Comparison of ENCODE assay signal across 9 mouse cellular contexts in genomic region chr19:47902316-47903201, GRCm38 (mm10). TPM values are rescaled to one million over a fixed set of nuclear protein-coding genes. Genes with fewer than 3 reads are reported as not detected.
A peak's percentile ranks its signal among the peaks of the same experiment; 100 is the strongest.
DNase-seq lines count a peak whose midpoint lies in the region; ATAC-seq lines count a peak whose summit lies in the region.
"Had no signal": no experiment of that assay in that cellular context is flagged by ENCODE, and none has a peak within 500 bp of the region (broad histone marks: within the 10 kb centered on the region; RNA-seq: fewer than 3 reads in every experiment).

No protein-coding gene starts in this region.

- WGBS in midbrain, embryonic 10.5 days, result 75% methylated on average over 13 of the region's 13 CpGs
- WGBS in midbrain, embryonic 16.5 days, result 77% methylated on average over 13 of the region's 13 CpGs
- WGBS in embryonic facial prominence, embryonic 12.5 days, result 57% methylated on average over 13 of the region's 13 CpGs
- 76% methylated on average over 13 of the region's 13 CpGs for whole genome bisulfite sequencing in forebrain, embryonic 15.5 days

- H3K4me1 ChIP-seq in midbrain, embryonic 10.5 days, result peaks cover 13% of the 10 kb centered on the region
- no peaks in the 10 kb centered on the region for H3K4me1 ChIP-seq in midbrain, embryonic 16.5 days (ENCODE audit: control insufficient read depth, insufficient read depth, low read length)
- H3K4me1 ChIP-seq in embryonic facial prominence, embryonic 12.5 days, result peaks cover 25% of the 10 kb centered on the region
- H3K4me1 ChIP-seq in forebrain, embryonic 15.5 days, result peaks cover 7% of the 10 kb centered on the region; the same call in 1 of the 2 replicates

- no peaks in the 10 kb centered on the region for H3K27me3 ChIP-seq in midbrain, embryonic 10.5 days (ENCODE audit: low read depth, poor library complexity, severe bottlenecking)
- H3K27me3 ChIP-seq in midbrain, embryonic 16.5 days (ENCODE audit: control insufficient read depth, insufficient read depth, low read depth, low read length), result no peaks in the 10 kb centered on the region
- no peaks in the 10 kb centered on the region for H3K27me3 ChIP-seq in embryonic facial prominence, embryonic 12.5 days
- H3K27me3 ChIP-seq in forebrain, embryonic 15.5 days, result no peaks in the 10 kb centered on the region

- H3K4me2 ChIP-seq in midbrain, embryonic 16.5 days (ENCODE audit: low read length), result no peak overlapping the region
- no peak overlapping the region for H3K4me2 ChIP-seq in embryonic facial prominence, embryonic 12.5 days (replicated peaks)
- H3K4me2 ChIP-seq in forebrain, embryonic 15.5 days (replicated peaks), result no peak overlapping the region

- H3K27ac ChIP-seq in midbrain, embryonic 10.5 days (replicated peaks), result peak overlapping the region; percentile 46
- H3K27ac ChIP-seq in midbrain, embryonic 16.5 days (ENCODE audit: low read length), result no peak overlapping the region
- peak overlapping the region; percentile 50 for H3K27ac ChIP-seq in embryonic facial prominence, embryonic 12.5 days
- no peak overlapping the region for H3K27ac ChIP-seq in forebrain, embryonic 15.5 days (replicated peaks)

- no peak for ATAC-seq in midbrain, embryonic 16.5 days
- ATAC-seq in embryonic facial prominence, embryonic 12.5 days (ENCODE audit: insufficient number of reproducible peaks, insufficient read depth, low FRiP score, low TSS enrichment), result no peak
- no peak for ATAC-seq in forebrain, embryonic 15.5 days (replicated peaks)

- peaks cover 26% of the 10 kb centered on the region for H3K36me3 ChIP-seq in midbrain, embryonic 10.5 days
- no peaks in the 10 kb centered on the region for H3K36me3 ChIP-seq in midbrain, embryonic 16.5 days (ENCODE audit: control insufficient read depth, insufficient read depth, low read length)
- peaks cover 6% of the 10 kb centered on the region for H3K36me3 ChIP-seq in embryonic facial prominence, embryonic 12.5 days
- no peaks in the 10 kb centered on the region for H3K36me3 ChIP-seq in forebrain, embryonic 15.5 days

- intact Hi-C loops in gastrocnemius, postnatal 36 days (cut with DNase I), result no loop called here

- H3K4me3 ChIP-seq in midbrain, embryonic 10.5 days, result no peak overlapping the region
- no peak overlapping the region for H3K4me3 ChIP-seq in midbrain, embryonic 16.5 days (ENCODE audit: low read depth, low read length)
- no peak overlapping the region for H3K4me3 ChIP-seq in embryonic facial prominence, embryonic 12.5 days
- H3K4me3 ChIP-seq in forebrain, embryonic 15.5 days, result no peak overlapping the region

- no peaks in the 10 kb centered on the region for H3K9me3 ChIP-seq in midbrain, embryonic 10.5 days (replicated peaks)
- no peaks in the 10 kb centered on the region for H3K9me3 ChIP-seq in midbrain, embryonic 16.5 days (replicated peaks; ENCODE audit: control insufficient read depth, low read length, poor library complexity, severe bottlenecking)
- no peaks in the 10 kb centered on the region for H3K9me3 ChIP-seq in embryonic facial prominence, embryonic 12.5 days
- no peaks in the 10 kb centered on the region for H3K9me3 ChIP-seq in forebrain, embryonic 15.5 days

- no peak for DNase-seq in midbrain, embryonic 10.5 days (ENCODE audit: low spot score)
- peak; percentile 70 for DNase-seq in kidney, adult 11 months
- DNase-seq in lung, postnatal 10 days, result peak; percentile 62
- no peak for DNase-seq in gastrocnemius, postnatal 36 days
- DNase-seq in cerebellum, postnatal 25 days, result no peak

- no peak overlapping the region for H3K9ac ChIP-seq in midbrain, embryonic 16.5 days (ENCODE audit: low read depth, low read length)
- H3K9ac ChIP-seq in embryonic facial prominence, embryonic 12.5 days, result no peak overlapping the region
- H3K9ac ChIP-seq in forebrain, embryonic 15.5 days (replicated peaks), result no peak overlapping the region

RNA-seq across cellular contexts. Expression of gene Cfap43, which starts 16.5 kb away (rescaled TPM):
- polyA plus RNA-seq in midbrain, embryonic 10.5 days (2016; fragmentation: Nextera tagmentation; extraction: Ambion mirVana), result 0.06 and 0.09 TPM in 2 replicates
- polyA plus RNA-seq in midbrain, embryonic 16.5 days (2015; fragmentation: Nextera tagmentation; extraction: Ambion mirVana), result 1.7 and 1.9 TPM in 2 replicates
- 0.19 and 0.29 TPM in 2 replicates for polyA plus RNA-seq in embryonic facial prominence, embryonic 12.5 days (2016; fragmentation: Nextera tagmentation; extraction: Ambion mirVana)
- polyA plus RNA-seq in forebrain, embryonic 15.5 days (2015; fragmentation: Nextera tagmentation; extraction: Ambion mirVana), result 0.82 and 2.6 TPM in 2 replicates
- total RNA-seq in gastrocnemius, postnatal 36 days (2021), result not detected

RNA-seq across cellular contexts. Expression of gene Itprip, which starts 16.5 kb away (rescaled TPM):
- 21.7 and 22.9 TPM in 2 replicates for polyA plus RNA-seq in midbrain, embryonic 10.5 days (2016; fragmentation: Nextera tagmentation; extraction: Ambion mirVana)
- polyA plus RNA-seq in midbrain, embryonic 16.5 days (2015; fragmentation: Nextera tagmentation; extraction: Ambion mirVana), result 3.5 and 4.3 TPM in 2 replicates
- polyA plus RNA-seq in embryonic facial prominence, embryonic 12.5 days (2016; fragmentation: Nextera tagmentation; extraction: Ambion mirVana), result 18.5 and 20.0 TPM in 2 replicates
- polyA plus RNA-seq in forebrain, embryonic 15.5 days (2015; fragmentation: Nextera tagmentation; extraction: Ambion mirVana), result 7.7 and 8.6 TPM in 2 replicates
- under 1 TPM; 0.74 to 0.76 TPM for total RNA-seq in gastrocnemius, postnatal 36 days (2021)

RNA-seq across cellular contexts. Expression of gene Cfap58, which starts 34.9 kb away (rescaled TPM):
- polyA plus RNA-seq in midbrain, embryonic 10.5 days (2016; fragmentation: Nextera tagmentation; extraction: Ambion mirVana), result 0.07 and 0.19 TPM in 2 replicates
- polyA plus RNA-seq in midbrain, embryonic 16.5 days (2015; fragmentation: Nextera tagmentation; extraction: Ambion mirVana), result 0.57 and 0.90 TPM in 2 replicates
- polyA plus RNA-seq in embryonic facial prominence, embryonic 12.5 days (2016; fragmentation: Nextera tagmentation; extraction: Ambion mirVana), result 0.15 TPM in 1 of 2 replicates, not detected in the other
- polyA plus RNA-seq in forebrain, embryonic 15.5 days (2015; fragmentation: Nextera tagmentation; extraction: Ambion mirVana), result 0.32 and 0.37 TPM in 2 replicates
- not detected for total RNA-seq in gastrocnemius, postnatal 36 days (2021)
- total RNA-seq: monocyte, adult 5-6 weeks had no signal

RNA-seq across cellular contexts. Expression of gene Gsto2, which starts 37.2 kb away (rescaled TPM):
- 1.4 and 1.6 TPM in 2 replicates for polyA plus RNA-seq in midbrain, embryonic 10.5 days (2016; fragmentation: Nextera tagmentation; extraction: Ambion mirVana)
- polyA plus RNA-seq in midbrain, embryonic 16.5 days (2015; fragmentation: Nextera tagmentation; extraction: Ambion mirVana), result 1.0 and 1.1 TPM in 2 replicates
- polyA plus RNA-seq in embryonic facial prominence, embryonic 12.5 days (2016; fragmentation: Nextera tagmentation; extraction: Ambion mirVana), result 1.6 and 2.2 TPM in 2 replicates
- 0.86 and 1.3 TPM in 2 replicates for polyA plus RNA-seq in forebrain, embryonic 15.5 days (2015; fragmentation: Nextera tagmentation; extraction: Ambion mirVana)
- under 1 TPM; 0.22 to 0.66 TPM for total RNA-seq in gastrocnemius, postnatal 36 days (2021)
- total RNA-seq: monocyte, adult 5-6 weeks had no signal

RNA-seq across cellular contexts. Expression of gene Gsto1, which starts 47.8 kb away (rescaled TPM):
- polyA plus RNA-seq in midbrain, embryonic 10.5 days (2016; fragmentation: Nextera tagmentation; extraction: Ambion mirVana), result 78.1 and 92.2 TPM in 2 replicates
- polyA plus RNA-seq in midbrain, embryonic 16.5 days (2015; fragmentation: Nextera tagmentation; extraction: Ambion mirVana), result 150 and 155 TPM in 2 replicates
- polyA plus RNA-seq in embryonic facial prominence, embryonic 12.5 days (2016; fragmentation: Nextera tagmentation; extraction: Ambion mirVana), result 156 and 158 TPM in 2 replicates
- 98.9 and 110 TPM in 2 replicates for polyA plus RNA-seq in forebrain, embryonic 15.5 days (2015; fragmentation: Nextera tagmentation; extraction: Ambion mirVana)
- 10 to 100 TPM; 40.8 to 59.1 TPM for total RNA-seq in gastrocnemius, postnatal 36 days (2021)

Comparison
In these comparisons a context has a peak if more than half of its experiments do, and no peak if none do; other contexts are left out.
1. H3K27ac ChIP-seq: peak in midbrain, embryonic 10.5 days (single experiment) and embryonic facial prominence, embryonic 12.5 days (single experiment); none in midbrain, embryonic 16.5 days (single experiment) and forebrain, embryonic 15.5 days (single experiment).
2. DNase-seq: peak in kidney, adult 11 months (single experiment) and lung, postnatal 10 days (single experiment); none in midbrain, embryonic 10.5 days (single experiment), gastrocnemius, postnatal 36 days (0 of 2) and cerebellum, postnatal 25 days (0 of 2).